Mouse (Mus musculus) colon, adult 2 months (tissue): Measurements from ENCODE around the gene Olfr568. TPM values are rescaled to one million over a fixed set of nuclear protein-coding genes. Genes with fewer than 3 reads are reported as not detected.

ENCODE experiments used
- polyA plus RNA-seq: library from polyadenylated mRNA; depleted of rRNA; stranded (reverse); fragments of >200 nt; gene quantifications from 2 replicates; pipeline ENCODE4 v1.2.3, GENCODE M21; 2012; rRNA removed

Gene Olfr568
- polyA plus RNA-seq: not detected in 2 replicates

GRCm38 (mm10) chr7:102876822-102877221 lies at the start of gene Olfr568:
TSS of gene Olfr568 (plus strand) at chr7:102877122.

GRCm38 (mm10) chr7:102858665-102859064 lies 18.3 kb upstream of the Olfr568 start, which contains the start of gene Olfr566:
TSS of gene Olfr566 (minus strand) at chr7:102858765.

GRCm38 (mm10) chr7:102890782-102891181 lies 13.9 kb downstream of the Olfr568 start, which contains the start of gene Olfr569:
TSS of gene Olfr569 (minus strand) at chr7:102890882.

GRCm38 (mm10) chr7:102917032-102917875 lies 40.3 kb downstream of the Olfr568 start, which contains the start of gene Olfr571:
TSS of gene Olfr571 (minus strand) at chr7:102917536.

GRCm38 (mm10) chr7:102924109-102924508 lies 47.2 kb downstream of the Olfr568 start, which contains the start of gene Olfr572:
TSS of gene Olfr572 (plus strand) at chr7:102924409.

Other genes starting within 250 kb of the Olfr568 start
- gene Olfr554, start 238.7 kb upstream of the Olfr568 start, polyA plus RNA-seq: not detected in 2 replicates
- gene Olfr555, start 218.3 kb upstream of the Olfr568 start, polyA plus RNA-seq: not detected in 2 replicates
- gene Olfr556, start 212.2 kb upstream of the Olfr568 start, polyA plus RNA-seq: not detected in 2 replicates
- gene Trim68, start 189.8 kb upstream of the Olfr568 start, polyA plus RNA-seq: 10.8 and 13.9 TPM in 2 replicates
- not detected in 2 replicates for gene Olfr557, start 181.2 kb upstream of the Olfr568 start, polyA plus RNA-seq
- 0.90 and 1.6 TPM in 2 replicates for gene Olfr558, start 174.9 kb upstream of the Olfr568 start, polyA plus RNA-seq
- gene Olfr33, start 158.1 kb upstream of the Olfr568 start, polyA plus RNA-seq: 0.12 and 0.20 TPM in 2 replicates
- not detected in 2 replicates for gene Olfr559, start 149.6 kb upstream of the Olfr568 start, polyA plus RNA-seq
- 0.14 and 0.16 TPM in 2 replicates for gene Olfr560, start 117.8 kb upstream of the Olfr568 start, polyA plus RNA-seq
- 7.7 and 9.7 TPM in 2 replicates for gene Olfr78, start 117.7 kb upstream of the Olfr568 start, polyA plus RNA-seq
- not detected in 2 replicates for gene Olfr561, start 105.9 kb upstream of the Olfr568 start, polyA plus RNA-seq
- not detected in 2 replicates for gene Olfr564, start 73.6 kb upstream of the Olfr568 start, polyA plus RNA-seq
- gene Olfr566, start 18.4 kb upstream of the Olfr568 start, polyA plus RNA-seq: not detected in 2 replicates
- gene Olfr569, start 13.8 kb downstream of the Olfr568 start, polyA plus RNA-seq: not detected in 2 replicates
- not detected in 2 replicates for gene Olfr570, start 17.5 kb downstream of the Olfr568 start, polyA plus RNA-seq
- not detected in 2 replicates for gene Olfr571, start 40.4 kb downstream of the Olfr568 start, polyA plus RNA-seq
- not detected in 2 replicates for gene Olfr572, start 47.3 kb downstream of the Olfr568 start, polyA plus RNA-seq
- not detected in 2 replicates for gene Olfr573-ps1, start 65.5 kb downstream of the Olfr568 start, polyA plus RNA-seq
- gene Olfr574, start 71.3 kb downstream of the Olfr568 start, polyA plus RNA-seq: not detected in 2 replicates
- gene Olfr575, start 81.7 kb downstream of the Olfr568 start, polyA plus RNA-seq: not detected in 2 replicates
- gene Olfr576, start 85.5 kb downstream of the Olfr568 start, polyA plus RNA-seq: not detected in 2 replicates
- gene Olfr577, start 98.8 kb downstream of the Olfr568 start, polyA plus RNA-seq: not detected in 2 replicates
- gene Olfr578, start 112.2 kb downstream of the Olfr568 start, polyA plus RNA-seq: not detected in 2 replicates
- not detected in 2 replicates for gene Olfr582, start 160.9 kb downstream of the Olfr568 start, polyA plus RNA-seq
- not detected in 2 replicates for gene Olfr583, start 174.2 kb downstream of the Olfr568 start, polyA plus RNA-seq
- not detected in 2 replicates for gene Olfr584, start 204.8 kb downstream of the Olfr568 start, polyA plus RNA-seq
- not detected in 2 replicates for gene Olfr585, start 220.6 kb downstream of the Olfr568 start, polyA plus RNA-seq
- not detected in 2 replicates for gene Olfr586, start 248.5 kb downstream of the Olfr568 start, polyA plus RNA-seq